Mouse (Mus musculus): ENCODE data around the gene Arg2. TPM values are rescaled to one million over a fixed set of nuclear protein-coding genes. Genes with fewer than 3 reads are reported as not detected.

Arg2 gene
- total RNA-seq (2014; rRNA removed; ENCODE audit: low replicate concordance) = 3.0 TPM in 1 of 2 replicates, not detected in the other
- 0.21 TPM in 1 of 2 replicates, not detected in the other for polyA plus RNA-seq (2015; fragmentation: Nextera tagmentation; extraction: Ambion mirVana)

- Histone ChIP-seq H3K36me3 (replicated peaks; ENCODE audit: control insufficient read depth, insufficient read depth, low read length) (no peaks in the 10 kb centered on the region), H3K4me3 (ENCODE audit: low read depth, low read length) (peak within 1 kb of the TSS; percentile 50), H3K9ac (replicated peaks; ENCODE audit: low read depth, low read length) (no peak within 1 kb of the TSS), H3K4me2 (ENCODE audit: low read depth, low read length) (peak within 1 kb of the TSS; percentile 70), H3K9me3 (replicated peaks; ENCODE audit: control insufficient read depth, low read length) (no peaks in the 10 kb centered on the region), H3K27ac (ENCODE audit: low read depth) (no peak within 1 kb of the TSS), H3K27me3 (ENCODE audit: control insufficient read depth, insufficient read depth, low read length) (peaks cover 38% of the 10 kb centered on the region), H3K4me1 (ENCODE audit: control insufficient read depth, insufficient read depth) (peaks cover 9% of the 10 kb centered on the region)
- 0 out of 2 replicates have a peak, but pooled peaks have one; percentile 44 for ATAC-seq (ENCODE audit: insufficient read depth, low read depth)
- 1% methylated on average over 47 of the region's 47 CpGs for WGBS
- TF ChIP-seq EP300 (IDR thresholded peaks at IDR 0.05; ENCODE audit: low read depth) = no peak
- TF ChIP-seq CTCF (IDR thresholded peaks at IDR 0.05; ENCODE audit: low read depth) = no peak
- no peak for DNase-seq (ENCODE audit: low spot score)
These were observed at the start of gene Arg2 for GRCm38 (mm10) chr12:79130299-79131177. TSS of gene Arg2 (plus strand) at chr12:79130777.

- ATAC-seq (ENCODE audit: insufficient read depth, low read depth) (peak; percentile 94), DNase-seq (ENCODE audit: low spot score) (peak; percentile 82)
- TF ChIP-seq CTCF (IDR thresholded peaks at IDR 0.05; ENCODE audit: low read depth) (no peak), EP300 (IDR thresholded peaks at IDR 0.05; ENCODE audit: low read depth) (no peak)
- H3K4me3 ChIP-seq (ENCODE audit: low read depth, low read length) = peak within 1 kb of the TSS; percentile 86
- H3K9me3 ChIP-seq (replicated peaks; ENCODE audit: control insufficient read depth, low read length) = no peaks in the 10 kb centered on the region
- no peaks in the 10 kb centered on the region for H3K27me3 ChIP-seq (ENCODE audit: control insufficient read depth, insufficient read depth, low read length)
- H3K9ac ChIP-seq (replicated peaks; ENCODE audit: low read depth, low read length) = peak within 1 kb of the TSS; percentile 82
- no peak within 1 kb of the TSS for H3K27ac ChIP-seq (ENCODE audit: low read depth)
- under 1% methylated on average over 53 of the region's 53 CpGs for WGBS
- peaks cover 3% of the 10 kb centered on the region; the same call in 1 of the 2 replicates for H3K4me1 ChIP-seq (ENCODE audit: control insufficient read depth, insufficient read depth)
- H3K36me3 ChIP-seq (replicated peaks; ENCODE audit: control insufficient read depth, insufficient read depth, low read length) = 0 out of 2 replicates have a peak, but pooled peaks cover 3% of the 10 kb centered on the region
- H3K4me2 ChIP-seq (ENCODE audit: low read depth, low read length) = peak within 1 kb of the TSS; percentile 96
These were observed 41.3 kb upstream of the Arg2 start, which contains the start of gene Pigh for GRCm38 (mm10) chr12:79089182-79089812. TSS of gene Pigh (minus strand) at chr12:79089651.

- H3K27me3 ChIP-seq (ENCODE audit: control insufficient read depth, insufficient read depth, low read length) = 0 out of 2 replicates have a peak, but pooled peaks cover 8% of the 10 kb centered on the region
- ATAC-seq (ENCODE audit: insufficient read depth, low read depth) = no peak
- TF ChIP-seq CTCF (IDR thresholded peaks at IDR 0.05; ENCODE audit: low read depth) = peak; percentile 64
- no peak for TF ChIP-seq EP300 (IDR thresholded peaks at IDR 0.05; ENCODE audit: low read depth)
- no peaks in the 10 kb centered on the region for H3K36me3 ChIP-seq (replicated peaks; ENCODE audit: control insufficient read depth, insufficient read depth, low read length)
- no peaks in the 10 kb centered on the region for H3K9me3 ChIP-seq (replicated peaks; ENCODE audit: control insufficient read depth, low read length)
- no peak overlapping the region for H3K4me2 ChIP-seq (ENCODE audit: low read depth, low read length)
- no peak for DNase-seq (ENCODE audit: low spot score)
- no peak overlapping the region for H3K9ac ChIP-seq (replicated peaks; ENCODE audit: low read depth, low read length)
- H3K4me3 ChIP-seq (ENCODE audit: low read depth, low read length) = no peak overlapping the region
- H3K27ac ChIP-seq (ENCODE audit: low read depth) = no peak overlapping the region
- WGBS = 25% methylated on average over 4 of the region's 4 CpGs
- H3K4me1 ChIP-seq (ENCODE audit: control insufficient read depth, insufficient read depth) = peaks cover 3% of the 10 kb centered on the region; the same call in 1 of the 2 replicates
These were observed 38.0 kb upstream of the Arg2 start for GRCm38 (mm10) chr12:79092569-79092968.

GRCm38 (mm10) chr12:79097106-79097752, 33.3 kb upstream of the Arg2 start:
- Histone ChIP-seq H3K9me3 (replicated peaks; ENCODE audit: control insufficient read depth, low read length) (no peaks in the 10 kb centered on the region), H3K4me3 (ENCODE audit: low read depth, low read length) (no peak overlapping the region), H3K9ac (replicated peaks; ENCODE audit: low read depth, low read length) (no peak overlapping the region), H3K36me3 (replicated peaks; ENCODE audit: control insufficient read depth, insufficient read depth, low read length) (no peaks in the 10 kb centered on the region), H3K27ac (ENCODE audit: low read depth) (no peak overlapping the region), H3K27me3 (ENCODE audit: control insufficient read depth, insufficient read depth, low read length) (0 out of 2 replicates have a peak, but pooled peaks cover 22% of the 10 kb centered on the region), H3K4me1 (ENCODE audit: control insufficient read depth, insufficient read depth) (no peaks in the 10 kb centered on the region), H3K4me2 (ENCODE audit: low read depth, low read length) (no peak overlapping the region)
- ATAC-seq (ENCODE audit: insufficient read depth, low read depth) (no peak), DNase-seq (ENCODE audit: low spot score) (peak; percentile 48)
- TF ChIP-seq CTCF (IDR thresholded peaks at IDR 0.05; ENCODE audit: low read depth) (peak; percentile 76), EP300 (IDR thresholded peaks at IDR 0.05; ENCODE audit: low read depth) (no peak)
- WGBS = 54% methylated on average over 3 of the region's 3 CpGs

- DNase-seq (ENCODE audit: low spot score) (no peak), ATAC-seq (ENCODE audit: insufficient read depth, low read depth) (no peak)
- WGBS = 62% methylated on average over 3 of the region's 3 CpGs
- Histone ChIP-seq H3K36me3 (replicated peaks; ENCODE audit: control insufficient read depth, insufficient read depth, low read length) (no peaks in the 10 kb centered on the region), H3K27ac (ENCODE audit: low read depth) (no peak overlapping the region), H3K9me3 (replicated peaks; ENCODE audit: control insufficient read depth, low read length) (no peaks in the 10 kb centered on the region), H3K9ac (replicated peaks; ENCODE audit: low read depth, low read length) (no peak overlapping the region), H3K4me3 (ENCODE audit: low read depth, low read length) (no peak overlapping the region), H3K27me3 (ENCODE audit: control insufficient read depth, insufficient read depth, low read length) (0 out of 2 replicates have a peak, but pooled peaks cover 11% of the 10 kb centered on the region), H3K4me1 (ENCODE audit: control insufficient read depth, insufficient read depth) (no peaks in the 10 kb centered on the region), H3K4me2 (ENCODE audit: low read depth, low read length) (no peak overlapping the region)
- TF ChIP-seq EP300 (IDR thresholded peaks at IDR 0.05; ENCODE audit: low read depth) (no peak), CTCF (IDR thresholded peaks at IDR 0.05; ENCODE audit: low read depth) (no peak)
These were observed 26.8 kb upstream of the Arg2 start for GRCm38 (mm10) chr12:79103773-79104172.

Measured in heart, postnatal 0 days (tissue).